Mouse (Mus musculus) olfactory bulb, adult 2 months (tissue): ENCODE data around the gene Cldn10.
"Not testable (repeated sequence)": the region's sequence is repeated elsewhere in the genome, so short reads cannot be mapped to it uniquely, and the experiment has no call there.

Source experiments
- CTCF ChIP-seq: fragments of 200-500 bp; IDR thresholded peaks from 2 replicates; pipeline ENCODE4 v1.5.1; 2012; ENCODE audit warnings: low read depth, mild to moderate bottlenecking, low read length, moderate library complexity; ENCODE audit not compliant: insufficient read depth
- POLR2A ChIP-seq: fragments of 200-500 bp; IDR thresholded peaks from 2 replicates; pipeline ENCODE4 v1.6.1; 2012; ENCODE audit warnings: mild to moderate bottlenecking, low read depth, low read length, moderate library complexity; ENCODE audit not compliant: insufficient read depth

DNA sequence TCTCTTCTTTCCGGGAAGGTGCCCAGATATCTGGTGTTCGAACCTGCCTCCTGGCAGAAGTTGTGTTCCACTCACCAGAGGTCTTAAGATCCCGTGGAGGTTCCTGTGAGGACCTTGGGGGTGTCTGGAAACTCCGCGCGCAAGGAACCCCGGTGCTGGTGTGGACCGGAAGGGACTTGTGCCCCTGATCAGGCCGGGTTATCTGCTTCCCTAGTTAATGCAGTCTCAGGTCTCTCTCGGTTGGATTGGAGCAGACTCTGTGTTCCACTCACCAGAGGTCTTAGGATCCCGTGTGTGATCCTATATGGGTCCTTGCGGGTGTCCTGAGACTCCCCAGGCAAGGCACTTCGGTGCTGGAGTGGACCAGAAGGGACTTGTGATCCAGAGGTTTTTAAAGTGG lies 24.3 kb upstream of the Cldn10 start:
- not testable (repeated sequence) for TF ChIP-seq CTCF, POLR2A
